Mouse (Mus musculus) right cerebral cortex, postnatal 36 days (tissue): ENCODE results near the gene Nrgn.

ENCODE experiments used
- DNase-seq, 2 experiments: peaks; one replicate each; pipeline ENCODE4 v3.0.0; 2022; ENCODE audit warnings: low spot score in 2 of 2, mixed read lengths in 1 of 2

The Nrgn gene

GRCm38 (mm10) chr9:37552536-37553293 is at the start of gene Nrgn:
Gene Nrgn (minus strand): TSS chr9:37552904.
- DNase-seq: peak; percentile 86 to 93

GRCm38 (mm10) chr9:37600538-37601205 is 48.0 kb upstream of the Nrgn start:
- DNase-seq: no peak

- no peak for DNase-seq
Observed at GRCm38 (mm10) chr9:37598637-37599036, 45.9 kb upstream of the Nrgn start.

DNA sequence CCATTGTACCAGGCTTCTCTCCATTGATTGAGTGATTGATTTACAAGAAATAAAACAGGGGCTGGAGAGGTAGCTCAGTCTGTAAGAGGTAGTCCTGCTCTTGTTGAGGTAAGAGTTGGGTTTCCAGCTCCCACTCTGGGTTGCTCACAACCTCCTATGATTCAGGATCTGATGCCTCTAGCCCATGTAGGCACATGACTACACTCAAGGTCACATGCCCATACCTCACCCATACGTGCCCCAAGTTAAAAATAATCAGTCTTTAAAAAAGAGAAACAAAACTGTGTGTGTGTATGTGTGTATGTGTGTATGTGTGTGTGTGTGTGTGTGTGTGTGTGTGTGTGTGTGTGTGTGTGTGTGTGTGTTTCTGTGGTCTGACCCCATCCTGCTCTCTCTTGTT is 42.9 kb upstream of the Nrgn start:
- no peak for DNase-seq

GRCm38 (mm10) chr9:37593690-37594089 is 41.0 kb upstream of the Nrgn start:
- no peak for DNase-seq

- no peak for DNase-seq
Observed at GRCm38 (mm10) chr9:37592633-37593032, 39.9 kb upstream of the Nrgn start.

DNA sequence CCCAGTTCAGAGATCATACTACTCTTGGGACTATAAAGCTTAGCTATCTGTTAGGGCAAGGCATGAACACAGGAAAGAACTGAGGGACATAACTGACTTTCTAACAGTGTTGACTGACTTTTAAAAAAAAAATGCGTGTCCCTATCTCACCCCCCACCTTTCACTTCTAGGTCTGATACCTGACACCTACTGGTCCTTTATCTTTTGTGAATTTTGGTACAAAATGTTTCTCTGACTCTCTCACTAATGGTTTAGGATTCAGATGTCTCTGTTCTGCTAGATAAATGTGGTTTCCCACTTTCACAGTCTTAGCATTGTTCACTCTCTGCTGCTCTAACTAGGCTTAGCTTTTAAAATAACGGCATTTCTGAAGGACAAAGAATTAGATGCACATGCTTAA is 39.3 kb upstream of the Nrgn start:
- DNase-seq: no peak

GRCm38 (mm10) chr9:37590381-37590780 is 37.7 kb upstream of the Nrgn start:
- no peak for DNase-seq

- DNase-seq: no peak
Observed at GRCm38 (mm10) chr9:37586718-37587117, 34.0 kb upstream of the Nrgn start.

- no peak for DNase-seq
Observed at GRCm38 (mm10) chr9:37583594-37583993, 30.9 kb upstream of the Nrgn start.

- DNase-seq: peak; percentile 65 to 67
Observed at GRCm38 (mm10) chr9:37576436-37576930, 23.8 kb upstream of the Nrgn start.

DNA sequence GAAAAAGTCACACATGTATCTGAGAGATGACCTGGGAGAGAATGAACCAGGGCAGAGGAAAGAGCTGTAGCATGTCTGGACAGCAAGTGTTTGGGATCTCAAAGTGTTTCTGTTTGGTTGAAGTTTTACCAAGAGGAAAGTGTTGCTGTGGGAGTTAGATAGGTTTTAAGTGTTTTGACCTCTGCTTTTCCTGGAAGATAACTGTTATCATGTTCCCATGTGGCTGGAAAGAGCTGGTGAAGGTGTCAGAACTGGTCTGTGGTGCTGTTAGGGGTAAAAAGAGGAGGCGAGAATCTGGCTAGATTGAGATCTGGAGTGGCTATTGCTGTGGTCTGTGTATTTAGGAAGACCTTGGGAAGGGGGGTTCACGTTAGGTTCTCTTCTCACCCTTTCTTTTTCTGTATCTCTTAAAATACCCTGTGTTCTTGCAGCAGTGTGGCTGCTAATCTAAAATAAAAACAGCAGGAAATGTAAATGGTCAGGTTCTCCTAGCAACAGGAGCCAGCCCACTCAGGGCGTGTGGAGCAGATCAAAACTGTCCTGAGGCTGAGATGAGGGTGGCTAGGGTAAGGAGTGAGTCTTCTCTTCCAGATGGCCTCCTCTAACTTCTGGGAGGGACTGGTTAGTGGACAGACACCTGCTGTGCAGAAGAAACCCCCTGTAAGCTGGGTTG is 19.6 kb upstream of the Nrgn start:
- DNase-seq: no peak

- no peak for DNase-seq
Observed at GRCm38 (mm10) chr9:37569231-37569835, 16.6 kb upstream of the Nrgn start.

DNA sequence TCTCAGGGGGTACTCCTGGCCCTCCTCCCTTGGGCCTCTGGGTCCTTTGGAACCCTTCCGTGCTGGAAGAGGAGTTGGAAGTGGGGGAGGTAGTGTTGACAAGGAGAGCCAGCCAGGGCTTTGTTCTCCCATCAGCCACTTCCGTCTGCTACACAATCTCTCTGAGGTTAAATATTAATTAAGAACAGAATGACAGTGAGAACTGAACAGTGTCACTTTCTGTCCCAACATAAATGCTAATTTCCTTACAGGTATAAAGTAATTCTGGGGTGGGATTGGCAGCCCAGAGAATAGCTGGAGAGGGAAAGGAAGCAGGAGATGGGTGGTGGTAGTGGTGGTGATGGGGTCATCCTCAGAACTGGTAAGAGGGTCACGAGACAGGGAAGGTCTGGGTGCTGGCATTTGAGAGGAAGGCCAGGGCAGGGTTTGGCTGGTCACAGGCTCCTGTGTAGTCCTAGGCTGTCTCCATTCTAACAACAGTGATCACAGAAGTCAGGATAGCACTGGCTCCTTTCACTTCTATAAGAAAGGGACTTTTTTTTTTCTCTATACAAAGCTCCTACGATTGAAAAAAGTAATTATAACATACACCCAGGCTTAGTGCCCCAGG is 16.0 kb upstream of the Nrgn start:
- no peak for DNase-seq

DNA sequence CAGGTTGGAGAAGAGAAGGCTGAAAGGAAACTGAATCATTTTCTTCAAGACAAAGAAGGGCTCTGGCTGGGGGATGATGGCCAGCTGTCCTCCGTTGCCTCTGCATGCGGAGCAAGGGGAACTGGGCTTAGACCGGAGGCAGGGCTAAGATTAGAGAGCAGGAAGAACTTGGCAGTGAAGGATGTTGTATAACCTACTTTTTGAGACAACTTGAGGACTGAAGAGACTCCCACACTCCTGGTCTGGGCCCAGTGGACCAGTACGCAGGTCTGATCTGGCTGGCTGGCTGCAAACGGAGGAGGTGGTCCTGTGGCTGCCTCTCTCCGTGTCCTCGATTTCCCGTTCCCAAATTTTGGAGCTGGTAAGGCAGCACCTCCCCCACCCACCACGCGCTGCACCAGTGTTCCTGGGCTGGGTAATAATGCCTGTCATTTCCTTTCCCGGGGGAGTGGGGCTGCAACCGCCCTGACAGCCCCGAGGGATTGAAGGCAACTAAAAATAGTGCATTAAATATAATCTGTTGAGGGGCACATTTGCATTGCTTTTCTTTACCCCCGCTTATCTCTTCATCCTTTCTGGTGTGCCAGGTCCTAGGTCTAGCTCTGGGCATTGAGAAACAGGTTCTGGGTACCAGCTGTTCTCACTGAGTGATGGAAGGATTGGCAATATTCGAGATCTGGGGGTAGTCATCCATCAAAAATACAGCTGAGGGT is 15.3 kb upstream of the Nrgn start:
- peak; percentile 70 to 84 for DNase-seq

- DNase-seq: no peak
Observed at GRCm38 (mm10) chr9:37567454-37567853, 14.8 kb upstream of the Nrgn start.

GRCm38 (mm10) chr9:37567019-37567418 is 14.3 kb upstream of the Nrgn start:
- no peak for DNase-seq

GRCm38 (mm10) chr9:37563805-37564204 is 11.1 kb upstream of the Nrgn start:
- no peak for DNase-seq

- no peak for DNase-seq
Observed at GRCm38 (mm10) chr9:37560617-37561016, 7.9 kb upstream of the Nrgn start.

DNA sequence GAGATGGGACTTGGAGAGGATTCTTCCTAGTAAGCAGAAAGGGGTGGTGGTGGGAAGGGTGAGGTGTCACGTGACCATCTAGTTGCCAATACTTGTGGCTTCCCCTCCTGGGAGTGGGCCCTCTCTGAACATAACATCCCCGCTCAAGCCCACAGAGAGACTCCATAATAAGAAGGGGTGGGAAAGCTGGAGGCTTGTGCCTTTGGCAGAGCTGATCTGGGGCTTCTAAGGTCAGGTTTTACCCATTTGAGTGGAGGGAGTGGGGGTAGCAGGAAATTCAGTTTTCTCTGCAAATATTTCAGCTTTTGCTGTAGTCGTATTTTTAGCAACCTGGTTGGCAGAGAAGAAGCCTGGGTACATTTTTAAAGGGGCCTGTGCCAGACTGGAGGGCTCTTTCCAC is 3.7 kb upstream of the Nrgn start:
- no peak for DNase-seq
